Mouse (Mus musculus) testis, adult 10 weeks (tissue): ENCODE data around the gene Snapc5. TPM values are rescaled to one million over a fixed set of nuclear protein-coding genes. Genes with fewer than 3 reads are reported as not detected.

Experiments used
- polyA plus RNA-seq: library from polyadenylated mRNA; stranded (reverse); fragments of 350-450 nt; fragmentation: Illumina TruSeq; extraction: RNeasy Lipid Tissue Mini Kit (QIAGEN cat#74804); gene quantifications from one replicate; pipeline ENCODE4 v1.2.3, GENCODE M21; 2014; ENCODE audit warnings: low read depth, low replicate concordance

Gene Snapc5
- 43.4 TPM for polyA plus RNA-seq

GRCm38 (mm10) chr9:64178974-64179646 is at the start of gene Snapc5:
Snapc5 (plus strand) TSS chr9:64179274.

DNA sequence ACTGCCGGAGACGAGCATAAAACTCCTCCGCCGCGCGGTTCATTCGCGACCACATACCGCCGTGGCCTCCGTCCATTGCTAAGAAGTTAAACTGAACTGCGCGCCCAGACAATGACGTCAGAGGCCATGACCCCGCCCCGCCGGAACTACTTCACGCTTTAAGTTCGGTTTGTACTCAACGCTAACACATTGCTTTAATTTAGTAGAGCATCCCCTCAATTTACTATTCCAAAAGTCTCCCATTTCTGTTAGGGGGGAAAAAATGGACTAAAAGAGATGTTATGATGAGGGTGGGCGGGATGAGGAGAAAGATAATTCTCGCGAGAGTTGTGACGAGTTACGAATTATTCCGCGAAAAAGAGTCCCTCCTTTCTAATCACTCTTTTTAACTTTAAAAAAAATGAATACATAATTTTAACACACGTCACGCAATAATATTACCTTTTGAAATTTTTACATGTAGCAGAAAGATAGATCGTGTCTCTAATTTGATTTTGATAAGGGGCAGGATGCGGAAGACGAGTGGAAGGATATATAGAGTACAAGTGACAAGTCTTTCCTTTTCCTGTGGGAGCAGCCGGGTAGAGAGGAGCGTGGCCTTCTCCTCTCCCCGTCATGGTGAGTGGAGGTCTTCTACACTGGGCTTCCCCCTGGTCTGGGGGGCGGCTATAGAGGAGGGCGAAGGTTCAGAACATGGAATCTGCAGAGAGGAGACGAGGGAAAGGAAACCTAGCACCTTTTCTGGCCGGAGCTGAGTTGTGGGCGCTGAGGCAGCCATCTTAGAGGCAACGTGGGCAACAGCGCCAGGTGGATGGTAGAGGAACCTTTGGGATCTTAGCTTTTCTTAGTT is 6.0 kb upstream of the Snapc5 start, which contains the start of the genes Zwilch and Rpl4:
Zwilch (minus strand) TSS at position 289 of the 850 bp plus-strand sequence.
Rpl4 (plus strand) TSS at position 560 of the 850 bp plus-strand sequence.

Other genes with a start within 250 kb of the Snapc5 start
- 2.2 TPM for gene Smad6, start 157.2 kb upstream of the Snapc5 start, polyA plus RNA-seq
- not detected for gene Lctl, start 62.1 kb upstream of the Snapc5 start, polyA plus RNA-seq
- gene Zwilch, start 6.2 kb upstream of the Snapc5 start, polyA plus RNA-seq, result 78.5 TPM
- gene Rpl4, start 5.9 kb upstream of the Snapc5 start, polyA plus RNA-seq, result 183 TPM
- gene Uchl4, start 55.9 kb downstream of the Snapc5 start, polyA plus RNA-seq, result 1.1 TPM
- gene Map2k1, start 74.4 kb downstream of the Snapc5 start, polyA plus RNA-seq, result 5.9 TPM
- 136 TPM for gene Tipin, start 102.3 kb downstream of the Snapc5 start, polyA plus RNA-seq
- 125 TPM for gene Dis3l, start 162.0 kb downstream of the Snapc5 start, polyA plus RNA-seq
- gene Megf11, start 206.4 kb downstream of the Snapc5 start, polyA plus RNA-seq, result not detected